Mouse (Mus musculus) testis, adult 2 months (tissue): ENCODE results near the gene Ints13. TPM values are rescaled to one million over a fixed set of nuclear protein-coding genes. Genes with fewer than 3 reads are reported as not detected.

Experiments
- H3K27ac ChIP-seq: fragments of 200-500 bp; 2 replicates; pipeline ENCODE4 v1.5.1; 2012; ENCODE audit warnings: low read depth, low read length; ENCODE audit not compliant: control insufficient read depth, insufficient read depth
- H3K27me3 ChIP-seq: fragments of 200-500 bp; 2 replicates; pipeline ENCODE4 v1.6.1; 2012; ENCODE audit warnings: mild to moderate bottlenecking, low read length, moderate library complexity; ENCODE audit not compliant: control insufficient read depth, insufficient read depth
- H3K36me3 ChIP-seq: fragments of 200-500 bp; 2 replicates; pipeline ENCODE4 v1.6.1; 2012; ENCODE audit warnings: mild to moderate bottlenecking, low read length; ENCODE audit not compliant: control insufficient read depth, insufficient read depth
- H3K4me1 ChIP-seq: fragments of 200-500 bp; 2 replicates; pipeline ENCODE4 v1.6.1; 2012; ENCODE audit warnings: low read length; ENCODE audit not compliant: control insufficient read depth, insufficient read depth
- H3K4me3 ChIP-seq: fragments of 200-500 bp; 2 replicates; pipeline ENCODE4 v1.5.1; 2012; ENCODE audit warnings: low read depth, mild to moderate bottlenecking, low read length, moderate library complexity, mixed read lengths; ENCODE audit not compliant: control insufficient read depth
- CTCF ChIP-seq: fragments of 200-500 bp; IDR thresholded peaks from 2 replicates; pipeline ENCODE4 v1.5.1; 2012; ENCODE audit warnings: low read depth, mild to moderate bottlenecking, inconsistent platforms, low read length, moderate library complexity; ENCODE audit not compliant: control insufficient read depth, insufficient read depth, insufficient replicate concordance
- POLR2A ChIP-seq: fragments of 200-500 bp; IDR thresholded peaks from 2 replicates; pipeline ENCODE4 v1.6.1; 2012; ENCODE audit warnings: low read depth, mild to moderate bottlenecking, inconsistent platforms, low read length, moderate library complexity; ENCODE audit not compliant: control insufficient read depth
- polyA plus RNA-seq: library from polyadenylated mRNA; depleted of rRNA; stranded (reverse); fragments of >200 nt; gene quantifications from 2 replicates; pipeline ENCODE4 v1.2.3, GENCODE M21; 2012; rRNA removed

Ints13 gene
- 34.5 and 41.8 TPM in 2 replicates for polyA plus RNA-seq

DNA sequence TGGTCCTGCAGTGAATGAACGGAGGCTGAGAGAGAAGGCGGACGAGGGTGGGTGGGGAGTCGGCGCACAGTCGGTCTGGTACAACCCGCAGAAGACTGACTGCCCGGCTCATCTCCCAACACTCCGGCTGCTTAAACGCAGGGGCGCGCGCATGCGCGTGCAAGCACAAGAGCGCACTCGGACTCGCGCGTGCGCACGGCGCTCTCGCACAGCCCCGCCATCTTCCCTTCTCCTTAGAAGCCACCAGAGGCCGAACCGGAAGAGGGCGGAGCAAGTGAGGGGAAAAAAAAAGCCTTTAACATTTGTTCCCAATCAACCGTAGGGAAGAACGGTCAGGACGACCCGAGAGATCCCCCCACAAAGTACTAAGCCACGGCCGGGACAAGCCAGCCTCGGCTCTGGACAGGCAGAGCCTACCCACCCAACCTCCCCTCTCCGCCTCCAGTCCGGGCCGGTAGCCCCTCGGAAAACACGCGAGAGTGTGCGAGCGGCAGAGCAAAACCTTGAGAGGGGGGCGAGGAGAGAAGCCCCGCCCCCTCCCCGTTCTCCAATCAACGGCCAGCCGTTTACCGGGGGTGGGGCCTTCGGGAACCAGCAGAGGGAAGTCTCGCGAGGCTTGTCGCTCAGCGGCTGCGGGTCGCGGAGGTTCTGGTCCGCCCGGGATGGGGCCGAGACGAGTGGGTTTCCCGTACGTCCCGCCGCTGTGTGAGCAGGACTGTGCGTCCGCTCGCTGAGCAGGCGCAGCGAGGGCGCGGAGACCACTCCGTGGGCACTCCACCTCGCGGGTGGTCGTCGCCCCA lies at the start of gene Ints13:
Ints13 (minus strand) TSS at position 526 of the 800 bp plus-strand sequence.
- Histone ChIP-seq H3K4me3 (peak within 1 kb of the TSS; percentile 97), H3K36me3 (0 out of 2 replicates have a peak, but pooled peaks cover 1% of the 10 kb centered on the region), H3K27me3 (no peaks in the 10 kb centered on the region), H3K27ac (peak within 1 kb of the TSS; percentile 99), H3K4me1 (peaks cover 3% of the 10 kb centered on the region)
- TF ChIP-seq POLR2A: peak; percentile 96
- TF ChIP-seq CTCF: 0 out of 2 replicates have a peak, but pooled peaks have one; percentile 3

GRCm38 (mm10) chr6:146616670-146617069 lies 39.0 kb upstream of the Ints13 start:
- TF ChIP-seq POLR2A (no peak), CTCF (no peak)
- Histone ChIP-seq H3K27me3 (no peaks in the 10 kb centered on the region), H3K27ac (no peak overlapping the region), H3K36me3 (no peaks in the 10 kb centered on the region), H3K4me3 (no peak overlapping the region), H3K4me1 (no peaks in the 10 kb centered on the region)

DNA sequence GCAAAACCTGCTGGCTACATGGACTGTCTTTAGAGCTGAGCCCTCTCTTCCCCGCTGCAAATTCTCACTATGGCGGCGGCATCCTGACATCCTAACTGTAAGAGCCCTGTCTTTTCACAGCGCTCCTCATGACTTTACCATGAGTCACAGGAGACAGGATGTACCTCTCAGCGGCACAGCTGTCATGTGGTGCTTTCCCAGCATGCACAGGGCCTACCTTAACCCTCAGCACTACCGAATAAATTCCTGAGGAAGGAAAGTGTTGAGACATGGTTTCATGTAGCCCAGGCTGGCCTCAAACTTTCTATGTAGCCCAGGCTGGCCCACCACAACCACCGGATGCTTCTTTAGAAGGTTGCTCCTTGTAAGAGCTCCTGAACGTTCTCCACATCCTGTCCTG lies 38.3 kb upstream of the Ints13 start:
- TF ChIP-seq CTCF: no peak
- no peak for TF ChIP-seq POLR2A
- Histone ChIP-seq H3K36me3 (no peaks in the 10 kb centered on the region), H3K4me3 (no peak overlapping the region), H3K27me3 (no peaks in the 10 kb centered on the region), H3K27ac (no peak overlapping the region), H3K4me1 (no peaks in the 10 kb centered on the region)

GRCm38 (mm10) chr6:146614541-146614940 lies 36.9 kb upstream of the Ints13 start:
- Histone ChIP-seq H3K27me3 (no peaks in the 10 kb centered on the region), H3K27ac (no peak overlapping the region), H3K36me3 (no peaks in the 10 kb centered on the region), H3K4me3 (no peak overlapping the region), H3K4me1 (peaks cover 3% of the 10 kb centered on the region)
- TF ChIP-seq POLR2A: no peak
- TF ChIP-seq CTCF: no peak

DNA sequence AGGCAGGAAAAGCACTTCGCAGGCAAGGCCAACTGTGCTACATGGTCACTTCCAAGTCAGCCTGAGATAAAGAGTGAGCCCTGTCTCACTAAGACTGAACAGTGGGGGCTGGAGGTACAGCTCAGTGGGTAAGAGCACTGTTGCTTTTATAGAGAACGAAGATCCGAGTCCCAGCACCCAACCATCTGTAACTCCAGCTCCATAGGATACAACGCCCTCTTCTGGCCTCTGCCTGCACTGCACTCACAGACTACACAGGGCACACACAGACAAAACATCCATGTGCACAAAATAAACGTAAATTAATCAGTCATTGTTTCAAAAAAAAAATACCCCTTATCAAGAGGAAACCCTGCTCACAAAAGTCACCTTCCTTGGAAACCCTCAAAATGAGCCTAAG lies 36.3 kb upstream of the Ints13 start:
- no peak overlapping the region for H3K4me3 ChIP-seq
- no peak overlapping the region for H3K27ac ChIP-seq
- no peak for TF ChIP-seq POLR2A
- peak; percentile 25; the same call in 1 of the 2 replicates for TF ChIP-seq CTCF
- H3K36me3 ChIP-seq: no peaks in the 10 kb centered on the region
- H3K27me3 ChIP-seq: no peaks in the 10 kb centered on the region
- peaks cover 4% of the 10 kb centered on the region for H3K4me1 ChIP-seq

DNA sequence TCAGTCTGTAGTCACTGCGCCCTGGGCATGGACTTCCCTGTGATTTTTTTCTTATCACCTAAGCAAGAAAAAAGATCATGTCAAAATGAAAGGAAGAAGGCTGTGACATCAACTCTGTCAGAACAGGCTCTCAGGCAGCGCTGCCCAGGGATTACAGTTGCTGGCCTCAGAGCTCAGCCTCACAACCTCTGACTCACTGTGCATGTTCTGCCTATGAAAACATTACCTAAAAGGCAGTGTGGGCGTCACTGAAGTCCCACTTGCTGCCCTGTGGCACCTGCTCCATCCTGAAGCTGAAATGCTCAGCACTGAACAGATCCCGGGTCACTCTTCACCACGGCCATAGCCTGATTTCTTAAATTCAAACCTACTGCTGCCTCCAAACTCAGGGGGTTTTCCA lies 35.1 kb upstream of the Ints13 start:
- Histone ChIP-seq H3K27me3 (no peaks in the 10 kb centered on the region), H3K4me3 (no peak overlapping the region), H3K36me3 (no peaks in the 10 kb centered on the region), H3K4me1 (peaks cover 4% of the 10 kb centered on the region), H3K27ac (no peak overlapping the region)
- TF ChIP-seq CTCF (no peak), POLR2A (no peak)

DNA sequence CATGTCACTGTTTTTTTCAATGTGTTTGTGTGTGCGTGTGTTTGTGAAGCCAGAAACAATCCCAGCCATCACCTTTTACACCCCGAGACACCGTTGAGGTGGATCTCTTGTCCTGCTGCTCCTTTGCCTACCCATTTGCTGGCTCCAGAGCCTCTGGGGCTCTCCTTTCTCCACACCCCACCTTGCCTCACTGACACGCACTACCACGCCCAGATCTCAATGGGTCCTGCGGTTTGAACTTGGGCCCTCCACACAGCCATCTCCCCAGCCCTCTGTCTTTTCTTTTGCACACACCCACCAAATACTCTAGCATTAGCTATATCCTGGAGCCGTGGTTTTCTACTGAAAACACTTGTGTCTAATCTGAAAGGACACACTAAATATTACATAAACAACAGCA lies 34.3 kb upstream of the Ints13 start:
- Histone ChIP-seq H3K4me3 (no peak overlapping the region), H3K36me3 (no peaks in the 10 kb centered on the region)

More for the DNA sequence above, 34.3 kb upstream of the Ints13 start:
- no peak overlapping the region for H3K27ac ChIP-seq
- no peaks in the 10 kb centered on the region for H3K27me3 ChIP-seq
- H3K4me1 ChIP-seq: peaks cover 4% of the 10 kb centered on the region
- no peak for TF ChIP-seq POLR2A
- no peak for TF ChIP-seq CTCF
